Mouse (Mus musculus) forebrain, embryonic 13.5 days (tissue): ENCODE data around the gene Batf. TPM values are rescaled to one million over a fixed set of nuclear protein-coding genes. Genes with fewer than 3 reads are reported as not detected.
A peak's percentile ranks its signal among the peaks of the same experiment; 100 is the strongest.
"Not testable (repeated sequence)": the region's sequence is repeated elsewhere in the genome, so short reads cannot be mapped to it uniquely, and the experiment has no call there.

Experiments used
- ATAC-seq: fragments of 200-750 bp; cut with Nextera tagmentation; 2 replicates; pipeline ENCODE4 v1.8.0; 2017
- H3K27ac ChIP-seq: fragments of 300-500 bp; sonication (generic); 2 replicates; pipeline ENCODE4 v1.5.1; 2015; ENCODE audit warnings: inconsistent platforms, mild to moderate bottlenecking, moderate library complexity
- H3K27me3 ChIP-seq: fragments of 300-500 bp; sonication (generic); 2 replicates; pipeline ENCODE4 v1.6.1; 2015; ENCODE audit warnings: mild to moderate bottlenecking, inconsistent platforms
- H3K36me3 ChIP-seq: fragments of 300-500 bp; sonication (generic); 2 replicates; pipeline ENCODE4 v1.6.1; 2015; ENCODE audit warnings: mild to moderate bottlenecking, inconsistent platforms; ENCODE audit not compliant: poor library complexity, severe bottlenecking
- H3K4me1 ChIP-seq: fragments of 300-500 bp; sonication (generic); 2 replicates; pipeline ENCODE4 v1.6.1; 2015; ENCODE audit warnings: inconsistent platforms
- H3K4me2 ChIP-seq: fragments of 300-500 bp; sonication (generic); 2 replicates; pipeline ENCODE4 v1.6.1; 2015; ENCODE audit warnings: inconsistent platforms, mild to moderate bottlenecking, moderate library complexity
- H3K4me3 ChIP-seq: fragments of 300-500 bp; sonication (generic); 2 replicates; pipeline ENCODE4 v1.5.1; 2015; ENCODE audit warnings: mild to moderate bottlenecking, inconsistent platforms
- H3K9ac ChIP-seq: fragments of 300-500 bp; sonication (generic); 2 replicates; pipeline ENCODE4 v1.6.1; 2015; ENCODE audit warnings: mild to moderate bottlenecking, inconsistent platforms
- H3K9me3 ChIP-seq: fragments of 300-500 bp; sonication (generic); replicated peaks from 2 replicates; pipeline ENCODE4 v1.6.1; 2016; ENCODE audit warnings: inconsistent platforms
- WGBS: fragments of 180-500 bp; shearing (Covaris S2); methylation state at CpG from one replicate; pipeline ENCODE4 v1.1.7; 2015; 5-methylcytosine and 5-hydroxymethylcytosine counted together
- polyA plus RNA-seq: library from polyadenylated mRNA; unstranded; fragments of >200 nt; fragmentation: Nextera tagmentation; extraction: Ambion mirVana; gene quantifications from 2 replicates; pipeline ENCODE4 v1.2.1, GENCODE M21; 2015

The Batf gene
- polyA plus RNA-seq, 1 experiment from 2014 or later, result 0.53 TPM

DNA sequence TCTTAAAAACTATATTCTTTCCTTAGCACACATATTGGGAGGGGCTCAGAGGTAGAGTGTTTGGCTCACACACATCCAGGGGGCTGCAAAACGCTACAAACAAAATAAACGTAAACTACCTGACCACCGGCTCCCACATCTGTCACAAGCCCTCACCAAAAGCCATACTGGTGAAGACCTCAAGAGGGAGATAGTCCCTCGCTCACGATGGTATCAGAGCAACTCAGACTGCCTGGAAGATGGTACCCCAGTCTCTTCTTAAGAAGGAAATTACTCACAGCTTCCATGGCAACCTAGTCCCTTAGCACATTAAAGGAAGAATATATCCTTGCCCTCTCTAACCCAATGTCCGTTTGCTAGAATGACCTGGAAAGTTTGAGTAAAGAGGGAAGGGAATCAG, 1.4 kb downstream of the Batf start:
- Histone ChIP-seq H3K9me3 (no peaks in the 10 kb centered on the region), H3K36me3 (no peaks in the 10 kb centered on the region), H3K4me3 (no peak overlapping the region), H3K4me1 (no peaks in the 10 kb centered on the region), H3K4me2 (no peak overlapping the region), H3K27ac (no peak overlapping the region), H3K9ac (no peak overlapping the region), H3K27me3 (no peaks in the 10 kb centered on the region)
- 81% methylated on average over 6 of the region's 6 CpGs for WGBS
- no peak for ATAC-seq

GRCm38 (mm10) chr12:85695787-85696186, 9.3 kb downstream of the Batf start:
- no peaks in the 10 kb centered on the region for H3K27me3 ChIP-seq
- no peak overlapping the region for H3K27ac ChIP-seq
- H3K4me3 ChIP-seq, result no peak overlapping the region
- no peak overlapping the region for H3K9ac ChIP-seq
- no peak for ATAC-seq
- H3K36me3 ChIP-seq, result no peaks in the 10 kb centered on the region
- no peaks in the 10 kb centered on the region for H3K9me3 ChIP-seq
- H3K4me2 ChIP-seq, result no peak overlapping the region
- 78% methylated on average over 2 of the region's 2 CpGs for WGBS
- no peaks in the 10 kb centered on the region for H3K4me1 ChIP-seq

DNA sequence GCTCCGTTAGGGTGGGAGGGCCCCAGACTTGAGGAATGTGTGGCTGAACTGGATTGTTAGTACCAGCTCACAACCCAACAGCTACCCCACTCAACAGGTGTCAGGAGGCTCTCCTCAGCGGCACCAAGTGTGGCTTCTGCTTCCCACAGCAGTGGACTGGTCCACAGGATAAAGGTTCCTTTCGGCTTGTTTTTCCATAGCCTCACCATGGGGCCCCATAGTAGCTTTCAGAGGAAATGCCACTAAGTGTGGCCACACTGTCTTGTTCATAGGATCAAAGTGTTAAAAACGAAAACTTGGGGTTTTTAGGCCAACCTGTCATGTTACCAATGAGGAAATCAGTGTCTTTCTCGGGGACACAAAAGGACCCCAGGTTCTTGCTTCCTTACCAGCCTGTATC, 10.0 kb downstream of the Batf start:
- Histone ChIP-seq H3K27me3 (no peaks in the 10 kb centered on the region), H3K36me3 (no peaks in the 10 kb centered on the region), H3K4me2 (no peak overlapping the region), H3K27ac (no peak overlapping the region), H3K4me3 (no peak overlapping the region), H3K9me3 (no peaks in the 10 kb centered on the region), H3K9ac (no peak overlapping the region), H3K4me1 (no peaks in the 10 kb centered on the region)
- ATAC-seq, result no peak
- 87% methylated on average over 5 of the region's 5 CpGs for WGBS

DNA sequence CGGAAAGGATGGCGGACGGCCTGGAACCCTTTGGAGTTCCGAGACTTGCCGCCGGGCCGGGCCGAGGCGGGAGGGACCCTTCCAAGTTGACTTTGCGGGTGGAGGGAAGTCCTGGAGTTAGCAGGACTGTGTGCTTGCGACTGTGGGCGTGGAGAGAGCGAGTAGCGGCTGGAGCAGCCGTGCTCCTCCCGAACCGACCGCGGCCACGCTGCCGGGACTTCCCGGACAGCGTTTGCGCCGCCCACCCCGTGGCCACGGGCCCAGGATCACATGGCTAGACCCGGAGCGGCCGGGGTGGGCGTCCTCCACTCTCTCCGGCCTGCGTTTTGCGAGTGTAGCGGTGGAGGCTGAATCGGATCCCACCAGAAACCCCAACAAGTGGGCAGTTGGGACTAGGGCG, 11.7 kb downstream of the Batf start:
- ATAC-seq, result peak; percentile 65

GRCm38 (mm10) chr12:85700191-85700841, 13.8 kb downstream of the Batf start:
- Histone ChIP-seq H3K4me3 (no peak overlapping the region), H3K9me3 (no peaks in the 10 kb centered on the region), H3K27me3 (peaks cover 10% of the 10 kb centered on the region), H3K9ac (no peak overlapping the region), H3K36me3 (no peaks in the 10 kb centered on the region), H3K4me1 (peaks cover 4% of the 10 kb centered on the region), H3K4me2 (no peak overlapping the region), H3K27ac (no peak overlapping the region)
- no peak for ATAC-seq
- WGBS, result 54% methylated on average over 6 of the region's 6 CpGs

More for the DNA sequence above, 11.7 kb downstream of the Batf start:
- WGBS, result 32% methylated on average over 15 of the region's 37 CpGs
- not testable (repeated sequence) for H3K36me3 ChIP-seq, H3K9me3 ChIP-seq, H3K27ac ChIP-seq, H3K27me3 ChIP-seq, H3K4me3 ChIP-seq, H3K4me1 ChIP-seq, H3K9ac ChIP-seq
- H3K4me2 ChIP-seq, result peak overlapping the region; percentile 43

- no peak overlapping the region for H3K27ac ChIP-seq
- H3K27me3 ChIP-seq, result peaks cover 14% of the 10 kb centered on the region
- H3K36me3 ChIP-seq, result no peaks in the 10 kb centered on the region
- 85% methylated on average over 7 of the region's 7 CpGs for WGBS
- no peak overlapping the region for H3K4me2 ChIP-seq
- no peaks in the 10 kb centered on the region for H3K9me3 ChIP-seq
- H3K4me1 ChIP-seq, result peaks cover 9% of the 10 kb centered on the region
- no peak overlapping the region for H3K4me3 ChIP-seq
- no peak for ATAC-seq
- H3K9ac ChIP-seq, result no peak overlapping the region
These were observed 14.4 kb downstream of the Batf start for GRCm38 (mm10) chr12:85700842-85701223.

DNA sequence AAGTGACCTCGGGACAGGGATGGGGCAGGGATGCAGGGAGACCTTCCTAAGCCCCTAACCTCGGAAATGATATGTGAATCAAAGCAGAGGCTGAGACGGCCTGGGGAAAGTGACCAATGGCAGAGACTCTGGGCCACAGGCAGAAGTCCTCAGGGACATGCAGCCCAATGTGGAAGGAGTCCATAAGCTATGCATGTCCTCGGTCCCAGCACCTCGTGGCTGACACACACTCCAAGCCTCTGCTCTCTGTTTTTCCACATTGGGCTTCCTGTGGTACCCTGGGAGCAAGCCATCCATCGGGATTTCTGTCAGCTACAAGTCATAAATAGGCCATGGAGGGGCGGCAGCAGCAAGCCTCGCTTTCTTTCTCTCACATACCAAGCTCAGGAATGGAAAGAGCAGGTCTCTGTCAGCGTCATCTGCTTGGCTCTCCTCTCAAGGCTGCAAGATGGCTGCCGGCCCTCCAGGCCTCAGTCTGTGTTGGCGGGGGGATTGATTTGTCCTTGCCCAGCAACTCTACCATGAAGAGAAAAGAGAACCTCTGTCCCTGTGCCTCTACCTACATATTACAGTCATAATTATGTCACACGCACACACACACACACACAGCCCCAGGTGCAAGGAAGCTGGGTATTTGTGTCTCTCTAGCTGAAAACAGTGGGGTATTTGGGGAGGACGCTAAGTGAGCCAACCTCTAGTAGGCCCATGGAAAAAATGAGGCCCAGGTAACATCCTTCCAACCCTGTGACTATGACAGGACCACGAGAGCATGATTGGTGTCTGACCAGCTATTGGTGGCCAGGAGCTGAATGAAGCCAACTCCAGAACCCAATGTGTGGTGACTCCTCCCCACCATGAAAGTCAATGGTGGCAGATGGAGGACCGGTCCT, 15.9 kb downstream of the Batf start:
- Histone ChIP-seq H3K4me1 (peaks cover 11% of the 10 kb centered on the region), H3K27me3 (peaks cover 28% of the 10 kb centered on the region), H3K36me3 (no peaks in the 10 kb centered on the region), H3K9me3 (no peaks in the 10 kb centered on the region), H3K27ac (no peak overlapping the region), H3K4me3 (no peak overlapping the region), H3K9ac (no peak overlapping the region), H3K4me2 (no peak overlapping the region)
- no peak for ATAC-seq
- 84% methylated on average over 15 of the region's 15 CpGs for WGBS

- Histone ChIP-seq H3K4me2 (no peak overlapping the region), H3K27ac (no peak overlapping the region), H3K9me3 (no peaks in the 10 kb centered on the region), H3K27me3 (peaks cover 30% of the 10 kb centered on the region), H3K4me1 (peaks cover 11% of the 10 kb centered on the region), H3K9ac (no peak overlapping the region), H3K4me3 (no peak overlapping the region), H3K36me3 (no peaks in the 10 kb centered on the region)
- 73% methylated on average over 3 of the region's 3 CpGs for WGBS
- no peak for ATAC-seq
These were observed 17.0 kb downstream of the Batf start for GRCm38 (mm10) chr12:85703507-85703906.

- Histone ChIP-seq H3K36me3 (no peaks in the 10 kb centered on the region), H3K4me2 (no peak overlapping the region), H3K27ac (no peak overlapping the region), H3K9ac (no peak overlapping the region), H3K9me3 (no peaks in the 10 kb centered on the region), H3K4me3 (no peak overlapping the region), H3K27me3 (peaks cover 31% of the 10 kb centered on the region), H3K4me1 (peaks cover 11% of the 10 kb centered on the region)
- WGBS, result 67% methylated on average over 7 of the region's 7 CpGs
- no peak for ATAC-seq
These were observed 18.1 kb downstream of the Batf start for GRCm38 (mm10) chr12:85704566-85704965.

DNA sequence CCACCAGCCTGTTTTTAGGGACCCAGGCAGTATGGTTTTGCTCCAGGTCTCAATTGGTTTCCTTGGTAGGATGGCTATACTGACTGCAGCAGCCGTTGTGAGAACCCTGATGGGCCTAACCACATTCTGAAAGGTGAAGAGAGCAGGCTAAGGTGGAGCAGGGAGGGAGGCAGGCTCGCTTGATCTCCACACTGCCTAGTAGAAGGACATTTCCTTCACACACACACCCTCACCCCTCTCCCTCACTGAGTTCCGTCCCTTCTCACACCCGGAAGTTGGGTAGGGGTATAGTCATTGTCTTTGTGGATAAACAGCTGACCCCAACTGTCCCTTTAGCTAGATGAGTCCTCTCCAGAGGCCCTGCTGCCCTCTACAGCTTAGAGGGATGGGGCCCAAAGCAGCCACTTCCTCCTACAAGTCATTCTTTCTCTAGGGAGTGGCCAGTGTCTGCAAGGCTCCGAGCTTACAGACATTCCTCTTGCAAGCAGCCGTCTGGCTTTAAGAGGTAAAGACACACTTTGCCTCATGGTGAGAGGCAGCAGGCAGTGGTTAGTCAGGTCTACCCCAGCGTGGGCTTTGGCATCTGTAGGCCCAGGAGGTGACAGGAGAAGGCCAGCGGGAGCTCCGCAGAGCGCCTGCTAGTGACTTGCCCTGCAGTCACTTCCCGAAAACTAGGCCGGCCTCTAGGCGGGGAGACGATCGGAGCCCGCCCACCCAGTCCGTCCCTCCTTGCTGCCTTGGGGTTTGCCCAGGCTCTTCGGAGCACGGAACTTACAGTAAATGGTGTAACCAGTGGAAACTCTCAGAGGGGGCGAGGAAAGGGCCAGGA, 18.7 kb downstream of the Batf start:
- Histone ChIP-seq H3K4me2 (peak overlapping the region; percentile 60), H3K36me3 (no peaks in the 10 kb centered on the region), H3K4me1 (peaks cover 11% of the 10 kb centered on the region), H3K27me3 (peaks cover 31% of the 10 kb centered on the region), H3K4me3 (peak overlapping the region; percentile 26), H3K27ac (no peak overlapping the region), H3K9me3 (no peaks in the 10 kb centered on the region), H3K9ac (0 out of 2 replicates have a peak overlapping the region, but pooled peaks have one; percentile 38)
- 14% methylated on average over 20 of the region's 20 CpGs for WGBS
- 0 out of 2 replicates have a peak, but pooled peaks have one; percentile 19 for ATAC-seq

DNA sequence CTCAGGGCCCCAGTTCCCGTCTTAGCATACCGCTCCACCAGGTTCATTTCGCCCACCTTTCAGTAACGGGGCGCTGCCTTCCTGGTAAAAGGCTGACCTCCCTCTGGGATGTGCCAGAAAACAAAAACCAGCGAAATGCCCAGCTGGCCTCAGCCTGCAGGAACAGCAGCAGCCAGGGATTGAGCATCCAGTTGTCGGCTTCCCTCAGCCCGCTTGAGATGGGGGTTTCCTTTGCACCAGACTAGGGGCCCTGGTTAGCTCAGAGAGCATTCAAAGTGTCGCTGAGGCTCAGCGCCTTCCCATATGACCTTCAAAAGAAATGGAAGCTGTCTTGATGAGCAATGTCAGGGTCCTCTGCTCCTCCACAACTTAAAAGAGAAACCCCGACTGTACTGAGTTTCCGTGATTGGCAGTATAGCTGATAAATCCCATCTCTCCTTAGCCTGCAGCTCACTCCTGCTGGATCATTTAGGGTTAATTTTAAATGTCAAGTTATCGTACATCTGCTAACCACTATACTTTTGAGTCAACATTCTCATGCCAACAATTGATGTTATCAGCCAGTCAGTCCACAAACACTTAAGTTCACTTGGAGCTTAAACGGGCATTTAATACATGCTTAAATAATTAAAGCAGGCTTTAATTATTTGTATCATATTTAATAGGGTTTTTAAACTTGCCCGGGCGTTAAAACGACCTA, 19.5 kb downstream of the Batf start:
- no peaks in the 10 kb centered on the region for H3K36me3 ChIP-seq
- 0 out of 2 replicates have a peak overlapping the region, but pooled peaks have one; percentile 38 for H3K9ac ChIP-seq
- H3K4me1 ChIP-seq, result peaks cover 11% of the 10 kb centered on the region
- 20% methylated on average over 17 of the region's 17 CpGs for WGBS
- peak overlapping the region; percentile 26 for H3K4me3 ChIP-seq
- peaks cover 31% of the 10 kb centered on the region for H3K27me3 ChIP-seq
- no peak for ATAC-seq
- no peak overlapping the region for H3K27ac ChIP-seq
- H3K4me2 ChIP-seq, result peak overlapping the region; percentile 60
- no peaks in the 10 kb centered on the region for H3K9me3 ChIP-seq
